Mouse (Mus musculus): ENCODE results near the gene Mapkapk2. TPM values are rescaled to one million over a fixed set of nuclear protein-coding genes. Genes with fewer than 3 reads are reported as not detected.
A peak's percentile ranks its signal among the peaks of the same experiment; 100 is the strongest.
"Not testable (repeated sequence)": the region's sequence is repeated elsewhere in the genome, so short reads cannot be mapped to it uniquely, and the experiment has no call there.

The Mapkapk2 gene
- 10 to 100 TPM; 26.8 to 31.1 TPM for total RNA-seq (2021)

- intact Hi-C loops (cut with DNase I) = no loop called here
- DNase-seq (ENCODE audit: extremely low spot score in 1 of 2, low spot score in 2 of 2) = peak; percentile 86 to 96
Observed at GRCm38 (mm10) chr1:131097700-131098094, at the start of gene Mapkapk2. TSS of gene Mapkapk2 (minus strand) at chr1:131097826.

DNA sequence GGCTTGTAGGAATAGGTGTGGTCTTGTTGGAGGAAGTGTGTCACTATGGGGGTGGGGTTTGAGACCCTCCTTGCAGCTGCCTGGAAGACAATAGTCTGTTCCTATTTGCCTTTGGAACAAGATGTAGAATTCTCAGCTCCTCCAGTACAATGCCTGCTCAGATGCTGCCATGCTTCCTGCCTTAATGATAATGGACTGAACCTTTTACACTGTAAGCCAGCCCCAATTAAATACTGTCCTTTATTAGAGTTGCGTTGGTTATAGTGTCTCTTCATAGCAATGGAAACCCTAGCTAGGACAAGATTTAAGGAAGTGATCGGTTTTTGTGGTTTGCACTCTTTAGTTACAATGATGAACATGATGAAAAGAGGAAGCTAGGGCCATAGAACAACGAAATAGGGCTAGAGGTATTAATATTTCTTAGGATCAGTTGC is 48.6 kb upstream of the Mapkapk2 start:
- intact Hi-C loops (cut with DNase I) = no loop called here
- DNase-seq (ENCODE audit: extremely low spot score in 1 of 2, low spot score in 2 of 2) = no peak

DNA sequence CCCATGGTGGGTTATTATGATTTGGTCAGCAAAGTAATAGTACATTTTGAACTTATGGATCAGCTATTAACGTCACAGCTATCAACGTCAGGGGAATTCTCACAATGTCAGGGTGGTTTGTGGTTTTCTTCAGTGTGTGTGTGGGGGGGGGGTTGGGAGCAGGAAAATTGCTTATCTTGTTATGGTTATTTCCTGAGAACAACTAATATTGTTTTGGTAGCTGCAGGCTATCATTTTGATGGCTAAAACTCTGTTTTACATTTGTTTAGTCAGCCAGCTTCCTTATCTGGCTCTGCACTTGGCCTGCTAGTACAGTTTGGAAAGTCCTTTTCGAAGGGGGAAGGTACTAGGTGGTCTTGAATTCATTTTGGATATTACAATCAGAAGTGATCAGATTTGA is 47.6 kb upstream of the Mapkapk2 start:
- DNase-seq (ENCODE audit: extremely low spot score in 1 of 2, low spot score in 2 of 2); intact Hi-C loops (cut with DNase I): not testable (repeated sequence)

DNA sequence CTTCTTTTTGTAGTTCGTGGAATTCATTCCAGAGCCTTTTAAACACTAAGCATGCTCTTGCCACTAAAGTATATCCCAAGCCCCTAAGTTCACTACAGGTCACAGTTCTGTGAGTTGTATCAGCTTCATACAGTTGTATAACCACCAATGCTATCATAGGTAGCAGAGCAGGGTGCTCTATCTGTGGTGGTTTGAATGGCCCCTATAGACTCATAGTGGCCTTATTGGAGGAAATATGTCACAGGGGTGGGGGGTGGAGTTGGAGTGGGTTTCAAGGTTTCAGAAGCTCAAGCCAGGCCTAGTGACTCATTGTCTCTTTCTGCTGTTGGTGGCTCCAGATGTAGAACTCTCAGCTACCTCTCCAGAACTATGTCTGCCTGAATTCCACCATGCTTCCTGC is 44.8 kb upstream of the Mapkapk2 start:
- no peak for DNase-seq (ENCODE audit: extremely low spot score in 1 of 2, low spot score in 2 of 2)
- intact Hi-C loops (cut with DNase I) = no loop called here

- no peak for DNase-seq (ENCODE audit: extremely low spot score in 1 of 2, low spot score in 2 of 2)
- intact Hi-C loops (cut with DNase I) = no loop called here
Observed at GRCm38 (mm10) chr1:131141449-131141848, 43.8 kb upstream of the Mapkapk2 start.

GRCm38 (mm10) chr1:131139102-131140095 is 41.8 kb upstream of the Mapkapk2 start:
- intact Hi-C loops (cut with DNase I) = no loop called here
- no peak for DNase-seq (ENCODE audit: extremely low spot score in 1 of 2, low spot score in 2 of 2)

- peak; percentile 86 to 94 for DNase-seq (ENCODE audit: extremely low spot score in 1 of 2, low spot score in 2 of 2)
- intact Hi-C loops (cut with DNase I) = no loop called here
Observed at GRCm38 (mm10) chr1:131138191-131139016, 40.8 kb upstream of the Mapkapk2 start, which contains the start of gene Dyrk3. TSS of gene Dyrk3 (minus strand) at chr1:131138340.

GRCm38 (mm10) chr1:131137717-131138118 is 40.1 kb upstream of the Mapkapk2 start:
- intact Hi-C loops (cut with DNase I) = no loop called here
- no peak for DNase-seq (ENCODE audit: extremely low spot score in 1 of 2, low spot score in 2 of 2)

DNA sequence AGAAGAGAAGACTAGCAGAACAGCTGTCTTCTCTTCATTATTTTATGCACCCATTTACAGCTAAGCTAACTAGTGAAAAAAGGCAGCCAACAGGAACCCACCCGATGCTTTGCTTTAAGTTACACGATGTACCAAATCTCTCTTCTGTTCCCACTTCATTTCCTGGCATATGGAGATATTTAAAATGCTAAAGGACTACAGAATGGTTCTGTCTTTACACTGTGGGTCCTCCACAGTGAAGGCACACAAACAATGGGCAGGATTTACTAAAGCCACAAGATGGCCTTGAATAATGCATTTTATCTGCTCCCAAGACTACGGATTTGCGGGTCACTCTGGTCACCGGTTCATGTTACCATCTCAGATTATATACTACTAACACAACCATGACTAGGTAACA is 39.5 kb upstream of the Mapkapk2 start:
- intact Hi-C loops (cut with DNase I) = no loop called here
- no peak for DNase-seq (ENCODE audit: extremely low spot score in 1 of 2, low spot score in 2 of 2)

DNA sequence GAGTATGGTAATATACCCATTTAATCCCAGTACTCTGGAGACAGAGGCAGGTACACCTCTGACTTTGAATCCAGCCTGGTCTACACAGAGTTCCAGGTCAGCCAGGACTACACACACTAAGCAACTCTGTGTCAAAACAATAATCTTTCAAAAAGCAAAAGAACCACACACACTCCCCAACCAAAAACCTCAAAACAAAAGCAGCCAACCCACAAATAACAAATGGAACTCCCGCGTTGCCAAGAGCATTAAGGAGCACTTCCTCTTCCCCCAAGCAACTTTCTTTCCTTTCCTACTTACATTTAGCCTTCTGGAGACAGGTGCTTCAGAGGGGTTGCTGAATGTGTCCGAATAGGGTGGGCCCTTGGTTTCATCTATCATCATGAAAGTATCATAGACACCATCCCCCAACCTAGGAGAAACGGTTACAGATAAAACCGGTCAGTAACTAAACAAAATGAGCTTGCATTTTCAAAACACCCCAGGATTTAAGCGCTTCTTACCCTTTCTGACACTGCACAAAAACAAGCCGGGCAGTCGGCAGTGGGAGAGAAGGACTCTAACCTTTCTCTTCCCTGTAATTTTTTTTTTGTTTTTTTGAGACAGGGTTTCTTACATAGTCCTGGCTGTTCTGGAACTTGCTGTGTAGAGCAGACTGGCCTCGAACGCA is 38.5 kb upstream of the Mapkapk2 start:
- intact Hi-C loops (cut with DNase I) = no loop called here
- DNase-seq (ENCODE audit: extremely low spot score in 1 of 2, low spot score in 2 of 2) = no peak

DNA sequence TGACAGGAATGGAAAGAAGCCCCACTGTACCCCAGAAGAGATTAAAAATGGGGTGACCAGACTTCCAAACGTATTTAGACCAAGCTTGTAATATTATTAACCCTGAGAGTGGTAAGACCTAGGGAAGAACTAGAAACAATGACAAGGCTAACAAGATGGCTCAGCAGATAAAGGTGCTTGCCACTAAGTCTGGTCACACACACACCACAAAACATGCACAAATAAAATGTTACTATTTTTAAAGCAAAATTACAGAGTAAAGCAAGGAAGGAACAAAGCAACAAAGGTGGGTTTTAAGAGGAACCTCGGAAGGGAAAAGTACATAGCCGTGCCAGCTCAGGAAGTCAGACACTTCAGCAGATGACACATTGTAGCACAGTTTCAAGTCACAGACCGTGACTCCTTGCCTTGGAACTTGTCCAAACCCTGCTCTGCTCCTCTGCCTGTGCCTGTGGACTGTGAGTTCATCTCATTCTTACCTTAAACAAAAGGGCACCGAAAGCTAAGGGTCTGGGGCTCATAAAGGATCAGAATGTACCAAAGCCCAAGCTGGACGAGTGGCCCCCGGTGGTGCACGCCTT is 37.4 kb upstream of the Mapkapk2 start:
- intact Hi-C loops (cut with DNase I) = no loop called here
- no peak for DNase-seq (ENCODE audit: extremely low spot score in 1 of 2, low spot score in 2 of 2)

- intact Hi-C loops (cut with DNase I) = no loop called here
- DNase-seq (ENCODE audit: extremely low spot score in 1 of 2, low spot score in 2 of 2) = no peak
Observed at GRCm38 (mm10) chr1:131134231-131134630, 36.6 kb upstream of the Mapkapk2 start.

- no peak for DNase-seq (ENCODE audit: extremely low spot score in 1 of 2, low spot score in 2 of 2)
- intact Hi-C loops (cut with DNase I) = no loop called here
Observed at GRCm38 (mm10) chr1:131125987-131126744, 28.5 kb upstream of the Mapkapk2 start.

- intact Hi-C loops (cut with DNase I) = no loop called here
- DNase-seq (ENCODE audit: extremely low spot score in 1 of 2, low spot score in 2 of 2) = no peak
Observed at GRCm38 (mm10) chr1:131123522-131124265, 26.1 kb upstream of the Mapkapk2 start.

DNA sequence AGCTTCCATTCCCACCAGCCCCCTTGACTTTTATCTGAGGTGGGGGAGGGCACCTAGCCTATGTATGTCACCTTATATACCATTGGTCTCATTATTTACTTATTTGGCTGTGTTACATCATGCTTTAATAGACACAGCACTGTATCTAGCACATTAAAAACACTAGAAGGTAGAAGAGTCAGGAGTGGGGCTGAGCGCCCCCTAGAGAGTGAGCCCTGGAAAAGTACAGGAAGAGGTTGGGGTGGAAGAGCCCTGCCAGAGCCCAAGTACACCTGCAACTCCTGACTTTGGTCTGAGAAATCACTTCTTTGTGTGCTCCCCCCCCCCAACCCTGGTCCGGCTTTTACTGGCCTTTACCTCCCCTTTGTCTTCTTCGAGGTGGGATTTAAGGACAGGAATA is 24.4 kb upstream of the Mapkapk2 start:
- intact Hi-C loops (cut with DNase I) = no loop called here
- DNase-seq (ENCODE audit: extremely low spot score in 1 of 2, low spot score in 2 of 2) = no peak

GRCm38 (mm10) chr1:131119026-131119425 is 21.4 kb upstream of the Mapkapk2 start:
- DNase-seq (ENCODE audit: extremely low spot score in 1 of 2, low spot score in 2 of 2) = no peak
- intact Hi-C loops (cut with DNase I) = loop anchor here (5.0 kb wide), 2 partner anchors 128 to 143 kb away; partner anchors contain the start of gene Rassf5

GRCm38 (mm10) chr1:131118530-131118929 is 20.9 kb upstream of the Mapkapk2 start:
- intact Hi-C loops (cut with DNase I) = loop anchor here (5.0 kb wide), 2 partner anchors 129 to 144 kb away; partner anchors contain the start of gene Rassf5
- no peak for DNase-seq (ENCODE audit: extremely low spot score in 1 of 2, low spot score in 2 of 2)

All from left cerebral cortex, postnatal 10 days (tissue).